Mouse (Mus musculus) spleen, adult 18-20 months (tissue): Measurements from ENCODE around the gene Nbr1.
"Not testable (repeated sequence)": the region's sequence is repeated elsewhere in the genome, so short reads cannot be mapped to it uniquely, and the experiment has no call there.

Source experiments
- DNase-seq, 2 experiments: peaks; one replicate each; pipeline ENCODE4 v3.0.0; 2022; ENCODE audit warnings: mixed read lengths in 2 of 2

The Nbr1 gene

GRCm38 (mm10) chr11:101583205-101583604, 31.3 kb downstream of the Nbr1 start:
- no peak for DNase-seq

GRCm38 (mm10) chr11:101585031-101585430, 33.1 kb downstream of the Nbr1 start:
- not testable (repeated sequence) for DNase-seq

GRCm38 (mm10) chr11:101585805-101586204, 33.9 kb downstream of the Nbr1 start:
- no peak for DNase-seq

- DNase-seq, result no peak
These were observed 35.7 kb downstream of the Nbr1 start for GRCm38 (mm10) chr11:101587676-101588075.

- no peak for DNase-seq
These were observed 36.9 kb downstream of the Nbr1 start for GRCm38 (mm10) chr11:101588868-101589267.

GRCm38 (mm10) chr11:101589444-101589843, 37.5 kb downstream of the Nbr1 start:
- peak in 1 of 2 experiments; percentile 67 for DNase-seq

- no peak for DNase-seq
These were observed 38.2 kb downstream of the Nbr1 start for GRCm38 (mm10) chr11:101589989-101590624.

- DNase-seq, result no peak
These were observed 47.2 kb downstream of the Nbr1 start, which contains the start of gene Gm11634 for GRCm38 (mm10) chr11:101599156-101599555. TSS of gene Gm11634 (minus strand) at chr11:101599256.

GRCm38 (mm10) chr11:101602491-101602890, 50.5 kb downstream of the Nbr1 start:
- peak in 1 of 2 experiments; percentile 45 for DNase-seq

- DNase-seq, result no peak
These were observed 52.2 kb downstream of the Nbr1 start for GRCm38 (mm10) chr11:101604116-101604515.

GRCm38 (mm10) chr11:101604531-101605453, 52.8 kb downstream of the Nbr1 start:
- DNase-seq, result peak; percentile 65 to 88

GRCm38 (mm10) chr11:101607134-101607533, 55.2 kb downstream of the Nbr1 start:
- DNase-seq, result not testable (repeated sequence)

GRCm38 (mm10) chr11:101610445-101610844, 58.5 kb downstream of the Nbr1 start:
- DNase-seq, result no peak

GRCm38 (mm10) chr11:101613596-101613995, 61.6 kb downstream of the Nbr1 start:
- DNase-seq, result no peak

- no peak for DNase-seq
These were observed 62.2 kb downstream of the Nbr1 start for GRCm38 (mm10) chr11:101614116-101614515.

- no peak for DNase-seq
These were observed 63.4 kb downstream of the Nbr1 start for GRCm38 (mm10) chr11:101615380-101615779.

- DNase-seq, result no peak
These were observed 64.2 kb downstream of the Nbr1 start for GRCm38 (mm10) chr11:101616104-101616503.

- DNase-seq, result no peak
These were observed 65.2 kb downstream of the Nbr1 start for GRCm38 (mm10) chr11:101616948-101617767.

- no peak for DNase-seq
These were observed 65.9 kb downstream of the Nbr1 start for GRCm38 (mm10) chr11:101617849-101618248.

- no peak for DNase-seq
These were observed 66.6 kb downstream of the Nbr1 start for GRCm38 (mm10) chr11:101618596-101618995.

- DNase-seq, result not testable (repeated sequence)
These were observed 68.2 kb downstream of the Nbr1 start for GRCm38 (mm10) chr11:101620022-101620655.

GRCm38 (mm10) chr11:101626649-101626994, 74.7 kb downstream of the Nbr1 start:
- DNase-seq, result no peak
